Mouse (Mus musculus): ENCODE data around the gene Nudt19. TPM values are rescaled to one million over a fixed set of nuclear protein-coding genes. Genes with fewer than 3 reads are reported as not detected.

Gene Nudt19
- total RNA-seq, 1 experiment from 2014 or later: 6.4 TPM

DNA sequence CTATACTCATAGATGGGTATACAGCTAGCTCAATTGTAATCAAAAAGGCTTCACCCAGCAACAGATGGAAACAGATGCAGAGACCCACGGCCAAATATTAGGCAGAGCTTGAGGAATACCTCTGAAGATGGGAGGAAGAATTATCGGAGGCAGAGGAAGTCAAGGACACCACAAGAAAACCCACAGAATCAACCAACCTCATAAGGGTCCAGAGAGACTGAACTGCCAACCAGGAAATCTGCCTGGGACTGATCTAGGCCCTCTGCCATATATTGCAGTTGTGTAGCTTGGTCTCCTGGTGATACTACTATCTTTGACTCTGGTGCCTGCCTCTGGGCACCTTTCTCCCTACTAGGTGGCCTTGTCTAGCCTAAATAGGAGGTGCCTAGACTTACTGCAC, 29.3 kb downstream of the Nudt19 start:
- ATAC-seq (ENCODE audit: extremely low read depth, insufficient number of reproducible peaks, low FRiP score, poor library complexity, severe bottlenecking): no peak

DNA sequence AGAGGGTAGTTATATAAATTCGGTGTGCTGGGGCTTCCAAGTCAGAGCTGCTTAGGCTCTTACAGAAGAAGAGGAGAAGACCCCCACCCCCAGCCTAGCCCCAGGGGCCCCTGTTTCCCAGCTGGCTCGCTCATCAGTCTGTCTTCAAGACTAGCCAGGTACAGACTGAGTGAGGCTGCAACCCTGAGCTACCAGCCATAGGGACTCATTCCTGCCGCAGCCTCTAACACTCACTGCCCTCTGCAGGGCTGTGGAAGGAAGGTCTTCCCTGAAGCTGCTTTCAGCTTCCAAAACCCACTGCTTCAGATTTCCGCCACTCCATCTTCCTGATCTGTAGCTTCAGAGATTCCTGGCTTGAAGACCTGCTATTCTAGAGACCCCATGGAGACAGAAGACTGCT, 54.1 kb downstream of the Nudt19 start:
- no peak for ATAC-seq (ENCODE audit: extremely low read depth, insufficient number of reproducible peaks, low FRiP score, poor library complexity, severe bottlenecking)

DNA sequence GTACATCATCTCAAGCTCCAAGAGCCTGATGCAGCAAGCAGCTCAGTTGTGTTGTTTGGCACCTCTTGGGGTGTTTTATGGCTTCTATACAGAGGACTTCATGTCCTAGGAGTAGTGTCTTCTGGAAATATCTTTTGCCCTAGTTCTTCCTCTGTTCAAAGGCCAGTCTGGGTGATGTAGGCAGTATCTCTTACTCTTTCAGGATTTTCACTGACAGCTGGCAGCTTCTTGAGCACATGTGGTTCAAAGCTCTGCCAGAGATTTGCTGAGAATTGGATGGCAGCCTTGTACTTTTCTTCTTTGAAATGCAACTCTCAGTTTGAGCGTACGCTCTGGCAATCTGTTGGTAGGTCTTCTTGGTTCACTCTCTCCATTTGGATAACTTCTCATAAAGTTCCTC, 58.6 kb downstream of the Nudt19 start:
- ATAC-seq (ENCODE audit: extremely low read depth, insufficient number of reproducible peaks, low FRiP score, poor library complexity, severe bottlenecking): no peak

Other genes with a start within 250 kb of the Nudt19 start
- gene Gpatch1, start 237.9 kb downstream of the Nudt19 start, total RNA-seq (2017): 14.1 and 14.9 TPM in 2 replicates
- 1.5 and 1.9 TPM in 2 replicates for gene Rhpn2, start 222.1 kb downstream of the Nudt19 start, total RNA-seq (2017)
- gene Faap24, start 159.5 kb downstream of the Nudt19 start, total RNA-seq (2017): 11.2 and 14.1 TPM in 2 replicates
- gene Cep89, start 159.3 kb downstream of the Nudt19 start, total RNA-seq (2017): 48.5 and 51.8 TPM in 2 replicates
- not detected in 2 replicates for gene Slc7a9, start 107.5 kb downstream of the Nudt19 start, total RNA-seq (2017)
- gene Tdrd12, start 18.6 kb downstream of the Nudt19 start, total RNA-seq (2017): not detected in 2 replicates
- gene Rgs9bp, start 29.3 kb upstream of the Nudt19 start, total RNA-seq (2017): 0.12 TPM in 1 of 2 replicates, not detected in the other
- 21.1 and 21.7 TPM in 2 replicates for gene Ankrd27, start 29.9 kb upstream of the Nudt19 start, total RNA-seq (2017)
- 39.9 and 56.6 TPM in 2 replicates for gene Pdcd5, start 91.2 kb upstream of the Nudt19 start, total RNA-seq (2017)
- 8.7 and 15.1 TPM in 2 replicates for gene Dpy19l3, start 198.2 kb upstream of the Nudt19 start, total RNA-seq (2017)
- gene Zfp507, start 246.7 kb upstream of the Nudt19 start, total RNA-seq (2017): 24.6 and 27.7 TPM in 2 replicates

Measured in neutrophil, adult 5-6 weeks (primary cell).